Mouse (Mus musculus) G1E (cell line): ENCODE results near the gene Zfp663. TPM values are rescaled to one million over a fixed set of nuclear protein-coding genes. Genes with fewer than 3 reads are reported as not detected.

Experiments used
- ATAC-seq: 2 replicates; pipeline ENCODE4 v1.8.0; 2016; ENCODE audit warnings: mild to moderate bottlenecking; ENCODE audit not compliant: insufficient number of reproducible peaks, poor library complexity, low FRiP score, severe bottlenecking; ENCODE audit errors: extremely low read depth
- DNase-seq: peaks from one replicate; pipeline ENCODE4 v3.0.0; 2012; ENCODE audit warnings: low spot score
- H3K27me3 ChIP-seq: 2 replicates; pipeline ENCODE4 v1.6.1; 2012; ENCODE audit warnings: mild to moderate bottlenecking, low read length, inconsistent platforms; ENCODE audit not compliant: insufficient read depth
- H3K36me3 ChIP-seq: replicated peaks from 2 replicates; pipeline ENCODE3; 2012; ENCODE audit warnings: mild to moderate bottlenecking, inconsistent platforms
- H3K4me1 ChIP-seq: 2 replicates; pipeline ENCODE4 v1.6.1; 2012; ENCODE audit warnings: low read depth, low read length, inconsistent platforms, mixed read lengths; ENCODE audit not compliant: insufficient read depth
- H3K4me3 ChIP-seq: 2 replicates; pipeline ENCODE4 v1.5.1; 2012; ENCODE audit warnings: low read depth, mild to moderate bottlenecking, inconsistent platforms, low read length, moderate library complexity, mixed read lengths
- H3K9me3 ChIP-seq: replicated peaks from 2 replicates; pipeline ENCODE4 v1.6.1; 2012; ENCODE audit warnings: inconsistent platforms
- CTCF ChIP-seq: IDR thresholded peaks from 2 replicates; pipeline ENCODE4 v1.5.1; 2012; ENCODE audit warnings: low read depth, low read length, inconsistent platforms, mixed read lengths
- GATA1 ChIP-seq: IDR thresholded peaks from 2 replicates; pipeline ENCODE4 v1.6.1; 2012; ENCODE audit warnings: borderline replicate concordance, low read length, inconsistent platforms, mixed read lengths
- GATA2 ChIP-seq: IDR thresholded peaks from 2 replicates; pipeline ENCODE4 v1.6.1; 2012; ENCODE audit warnings: low read depth, low read length, inconsistent platforms, borderline replicate concordance
- POLR2AphosphoS5 ChIP-seq: IDR thresholded peaks from 2 replicates; pipeline ENCODE4 v1.6.1; 2012; ENCODE audit warnings: low read depth, low read length, inconsistent platforms; ENCODE audit not compliant: insufficient replicate concordance
- TAL1 ChIP-seq: conservative IDR thresholded peaks from 2 replicates; pipeline ENCODE4 v1.6.1; 2012; ENCODE audit warnings: low read depth, low read length, inconsistent platforms, mixed read lengths
- polyA plus RNA-seq: library from polyadenylated mRNA; stranded (reverse); fragments of >175 nt; gene quantifications from 2 replicates; pipeline ENCODE4 v1.2.3, GENCODE M21; 2012
- total RNA-seq, 2 experiments: library from RNA; stranded (forward) in 1 of 2; stranded (reverse) in 1 of 2; fragments of 200-1000 nt in 1 of 2; fragments of >200 nt in 1 of 2; fragmentation: Nextera tagmentation in 1 of 2; gene quantifications; 2 replicates each; pipeline ENCODE4 v1.2.3; 2014 to 2017

The Zfp663 gene
- total and polyA plus RNA-seq, 3 experiments = 0.16 TPM; not detected in 2

DNA sequence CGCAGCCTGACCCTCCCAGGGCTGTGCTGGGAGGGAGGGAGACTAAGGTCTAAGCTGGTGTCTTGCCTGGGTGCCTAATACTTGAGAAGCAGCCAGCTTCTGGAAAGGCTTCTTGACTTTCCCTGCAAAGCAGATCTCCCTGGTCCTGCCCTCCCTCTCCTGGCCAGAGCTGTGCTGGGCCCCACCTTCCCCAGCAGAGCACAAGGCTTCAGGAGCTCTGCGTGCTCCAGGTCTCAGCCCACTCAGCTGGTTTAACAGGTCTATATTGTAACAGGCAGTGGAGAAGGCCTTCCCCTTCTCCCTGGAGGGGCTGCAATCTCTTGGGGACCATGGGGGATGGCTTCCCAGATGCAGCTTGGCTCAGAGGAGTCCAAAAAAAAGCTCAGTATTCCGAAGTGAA, 67.1 kb downstream of the Zfp663 start:
- Histone ChIP-seq H3K4me3 (no peak overlapping the region), H3K4me1 (no peaks in the 10 kb centered on the region), H3K9me3 (no peaks in the 10 kb centered on the region), H3K36me3 (peaks cover 99% of the 10 kb centered on the region), H3K27me3 (no peaks in the 10 kb centered on the region)
- ATAC-seq (no peak), DNase-seq (no peak)
- TF ChIP-seq CTCF = no peak
- TF ChIP-seq GATA1 = no peak
- TF ChIP-seq TAL1 = no peak
- TF ChIP-seq GATA2 = no peak
- TF ChIP-seq POLR2AphosphoS5 = no peak

Other genes starting within 250 kb of the Zfp663 start
- gene Cdh22, start 133.9 kb downstream of the Zfp663 start, total RNA-seq (2014; fragmentation: Nextera tagmentation) = not detected in 2 replicates
- gene Cdh22, start 133.9 kb downstream of the Zfp663 start, total RNA-seq (2017) = 0.05 TPM in 1 of 2 replicates, not detected in the other
- gene Cdh22, start 133.9 kb downstream of the Zfp663 start, polyA plus RNA-seq = not detected in 2 replicates
- gene Slc35c2, start 80.9 kb downstream of the Zfp663 start, total RNA-seq (2014; fragmentation: Nextera tagmentation) = 20.5 and 41.6 TPM in 2 replicates
- gene Slc35c2, start 80.9 kb downstream of the Zfp663 start, total RNA-seq (2017) = 32.7 and 36.8 TPM in 2 replicates
- gene Slc35c2, start 80.9 kb downstream of the Zfp663 start, polyA plus RNA-seq = 62.5 and 70.3 TPM in 2 replicates
- gene Elmo2, start 42.2 kb downstream of the Zfp663 start, total RNA-seq (2014; fragmentation: Nextera tagmentation) = 22.6 and 38.3 TPM in 2 replicates
- gene Elmo2, start 42.2 kb downstream of the Zfp663 start, total RNA-seq (2017) = 17.7 and 18.8 TPM in 2 replicates
- 8.1 and 15.1 TPM in 2 replicates for gene Elmo2, start 42.2 kb downstream of the Zfp663 start, polyA plus RNA-seq
- not detected in 2 replicates for gene Zfp334, start 19.5 kb upstream of the Zfp663 start, total RNA-seq (2014; fragmentation: Nextera tagmentation)
- gene Zfp334, start 19.5 kb upstream of the Zfp663 start, total RNA-seq (2017) = 0.06 and 0.11 TPM in 2 replicates
- not detected in 2 replicates for gene Zfp334, start 19.5 kb upstream of the Zfp663 start, polyA plus RNA-seq
- gene Ocstamp, start 31.7 kb upstream of the Zfp663 start, total RNA-seq (2014; fragmentation: Nextera tagmentation) = not detected in 2 replicates
- gene Ocstamp, start 31.7 kb upstream of the Zfp663 start, total RNA-seq (2017) = 0.05 TPM in 1 of 2 replicates, not detected in the other
- gene Ocstamp, start 31.7 kb upstream of the Zfp663 start, polyA plus RNA-seq = not detected in 2 replicates
- not detected in 2 replicates for gene Slc13a3, start 104.5 kb upstream of the Zfp663 start, total RNA-seq (2014; fragmentation: Nextera tagmentation)
- 0.11 and 0.17 TPM in 2 replicates for gene Slc13a3, start 104.5 kb upstream of the Zfp663 start, total RNA-seq (2017)
- not detected in 2 replicates for gene Slc13a3, start 104.5 kb upstream of the Zfp663 start, polyA plus RNA-seq
- 7.3 and 8.4 TPM in 2 replicates for gene Trp53rka, start 124.6 kb upstream of the Zfp663 start, total RNA-seq (2014; fragmentation: Nextera tagmentation)
- gene Trp53rka, start 124.6 kb upstream of the Zfp663 start, total RNA-seq (2017) = 13.7 and 16.4 TPM in 2 replicates
- 25.7 and 28.1 TPM in 2 replicates for gene Trp53rka, start 124.6 kb upstream of the Zfp663 start, polyA plus RNA-seq
- gene Slc2a10, start 135.1 kb upstream of the Zfp663 start, total RNA-seq (2014; fragmentation: Nextera tagmentation) = not detected in 2 replicates
- 0.12 and 0.16 TPM in 2 replicates for gene Slc2a10, start 135.1 kb upstream of the Zfp663 start, total RNA-seq (2017)
- gene Slc2a10, start 135.1 kb upstream of the Zfp663 start, polyA plus RNA-seq = not detected in 2 replicates
- not detected in 2 replicates for gene Eya2, start 226.3 kb upstream of the Zfp663 start, total RNA-seq (2014; fragmentation: Nextera tagmentation)
- not detected in 2 replicates for gene Eya2, start 226.3 kb upstream of the Zfp663 start, total RNA-seq (2017)
- not detected in 2 replicates for gene Eya2, start 226.3 kb upstream of the Zfp663 start, polyA plus RNA-seq